Mouse (Mus musculus) embryo, embryonic 10 days (tissue): ENCODE measurements around the gene Reps1.

Source experiments
- DNase-seq: peaks from one replicate; pipeline ENCODE4 v3.0.0-alpha.2; 2015; ENCODE audit warnings: low spot score

The Reps1 gene

DNA sequence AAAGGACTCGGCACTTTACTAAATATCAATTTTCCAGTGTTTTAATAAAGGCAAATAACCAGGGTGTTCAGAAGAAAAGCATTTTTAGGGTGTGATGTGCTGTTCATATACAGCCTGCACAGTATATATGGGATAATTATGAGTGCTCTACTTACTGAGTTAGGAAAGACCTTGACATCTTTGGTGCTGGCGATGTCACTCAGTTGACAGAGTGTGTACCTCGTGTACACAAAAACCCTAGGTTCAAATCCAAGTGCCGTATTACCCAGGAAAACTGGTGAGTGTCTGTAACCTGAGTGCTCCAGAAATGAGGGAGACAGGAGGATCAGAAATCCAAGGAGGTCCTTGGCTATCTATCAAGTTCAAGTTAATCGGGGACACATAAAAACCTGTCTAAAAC, 84.0 kb downstream of the Reps1 start:
- DNase-seq = no peak

DNA sequence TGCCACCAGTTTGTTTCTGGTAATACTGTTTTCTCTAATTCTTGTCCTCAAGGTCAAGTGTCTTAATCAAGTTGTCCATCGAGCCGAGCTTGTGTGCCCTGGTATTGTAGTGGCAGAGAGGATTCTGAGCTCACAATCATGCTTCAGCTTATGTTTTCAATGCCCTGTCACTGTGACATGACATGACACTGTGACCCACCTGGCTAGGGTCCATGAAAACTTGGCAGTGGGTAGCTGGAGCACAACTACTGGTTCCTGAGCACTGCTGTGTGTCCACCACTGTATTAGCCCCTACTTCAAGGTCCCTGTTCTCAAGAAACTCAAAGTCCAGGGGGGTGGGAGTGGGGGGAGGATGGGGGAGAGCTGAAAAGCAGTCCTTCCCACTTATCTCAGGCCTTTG, 85.7 kb downstream of the Reps1 start:
- no peak for DNase-seq

DNA sequence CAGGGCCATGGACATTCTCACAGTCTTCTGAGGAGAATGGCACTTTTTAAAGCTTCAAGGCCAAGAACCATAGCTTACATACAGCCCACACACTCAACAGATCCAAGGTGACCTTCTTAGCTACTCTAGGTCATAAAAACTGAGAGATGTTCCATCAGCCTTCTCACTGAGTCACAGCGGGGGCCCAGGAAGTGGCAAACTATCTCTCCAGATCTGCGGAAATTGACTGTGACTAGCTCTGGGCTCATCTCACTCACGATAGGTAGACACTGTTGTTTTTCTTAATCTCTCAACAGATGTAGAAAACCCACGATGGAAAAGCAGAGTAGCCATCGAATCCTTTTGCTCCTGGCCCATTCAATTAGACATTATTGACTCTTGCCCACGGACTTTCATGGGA, 86.6 kb downstream of the Reps1 start:
- DNase-seq = no peak

DNA sequence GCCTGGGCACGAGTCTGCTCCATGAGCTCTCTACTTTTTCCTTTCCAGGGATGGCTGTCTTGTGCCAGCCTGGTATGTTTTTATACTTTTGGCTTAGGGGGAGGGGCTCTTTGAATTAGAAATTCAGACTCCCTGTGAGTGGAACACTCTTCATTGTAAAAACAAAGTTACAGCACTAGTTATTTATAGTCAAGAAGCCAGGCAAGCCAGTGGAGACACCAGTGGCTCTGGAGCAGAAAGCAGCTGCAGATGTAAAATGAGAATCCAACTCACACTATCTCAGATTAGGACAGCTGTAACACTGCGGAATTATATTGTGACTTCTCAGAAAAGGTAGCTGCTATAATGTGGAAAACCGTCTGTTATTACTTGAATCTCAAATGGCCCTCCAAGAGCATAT, 91.6 kb downstream of the Reps1 start:
- no peak for DNase-seq

DNA sequence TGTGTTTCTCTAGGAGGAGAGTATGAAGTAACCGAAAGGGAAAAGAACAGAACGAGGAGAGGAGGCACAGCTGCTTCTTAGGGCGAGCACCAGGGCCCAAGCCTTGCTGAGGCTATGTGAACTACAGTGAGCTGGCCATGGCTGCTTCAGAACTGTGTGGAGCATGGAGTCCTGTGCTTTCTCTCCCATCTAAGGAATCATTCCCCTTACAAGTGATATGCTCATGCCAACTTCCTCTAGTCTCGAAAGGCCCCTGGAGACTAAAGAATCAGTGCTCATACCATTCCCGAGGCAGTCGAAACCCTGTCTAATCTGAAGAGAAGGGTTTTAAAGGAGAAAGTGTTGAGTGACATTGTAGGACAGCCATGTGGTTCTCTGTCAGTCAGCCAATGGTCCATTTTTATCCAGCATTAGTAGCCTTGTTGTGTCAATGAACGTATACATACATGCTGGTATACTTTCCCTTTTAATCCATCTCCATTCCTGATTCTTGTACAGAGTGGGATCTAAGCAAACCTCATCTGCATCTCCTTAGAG, 106.8 kb downstream of the Reps1 start:
- no peak for DNase-seq
